8 mouse cellular contexts compared by ENCODE assay signal in genomic region chr15:77803747-77804146, GRCm38 (mm10). TPM values are rescaled to one million over a fixed set of nuclear protein-coding genes. Genes with fewer than 3 reads are reported as not detected.
DNase-seq lines count a peak whose midpoint lies in the region; ATAC-seq and TF ChIP-seq lines count a peak whose summit lies in the region.
"Had no signal": no experiment of that assay in that cellular context is flagged by ENCODE, and none has a peak within 500 bp of the region (broad histone marks: within the 10 kb centered on the region; RNA-seq: fewer than 3 reads in every experiment).

No protein-coding gene starts in this region.

- H3K4me3 ChIP-seq in kidney, adult 2 months (ENCODE audit: insufficient read depth, low read depth, low read length) = no peak overlapping the region
- no peak overlapping the region for H3K4me3 ChIP-seq in kidney, embryonic 14.5 days (ENCODE audit: low read length)
- no peak overlapping the region for H3K4me3 ChIP-seq in C2C12 (ENCODE audit: insufficient read depth, poor library complexity, severe bottlenecking)
- H3K4me3 ChIP-seq in intestine, embryonic 16.5 days (ENCODE audit: low read length) = no peak overlapping the region

- no peak for ATAC-seq in kidney, embryonic 14.5 days (ENCODE audit: low FRiP score, low TSS enrichment)
- no peak for ATAC-seq in intestine, embryonic 16.5 days

- no peak for DNase-seq in kidney, adult 2 months
- peak; percentile 27 for DNase-seq in brain, embryonic 14.5 days (ENCODE audit: low read depth)
- no peak for DNase-seq in gastrocnemius, adult 8-10 months (ENCODE audit: low spot score in 2 of 2)
- DNase-seq in thymus, postnatal 10 days (ENCODE audit: low spot score in 2 of 2) = no peak
- DNase-seq: right cerebral cortex, adult 18-20 months had no signal

- H3K9ac ChIP-seq in kidney, embryonic 14.5 days (ENCODE audit: low read depth, low read length) = no peak overlapping the region
- no peak overlapping the region for H3K9ac ChIP-seq in intestine, embryonic 16.5 days (ENCODE audit: low read depth, low read length)

- H3K27me3 ChIP-seq in kidney, adult 2 months (replicated peaks; ENCODE audit: control insufficient read depth, insufficient read depth, low read length) = no peaks in the 10 kb centered on the region
- H3K27me3 ChIP-seq in kidney, embryonic 14.5 days (ENCODE audit: control insufficient read depth, insufficient read depth, low read length) = no peaks in the 10 kb centered on the region
- H3K27me3 ChIP-seq in C2C12 (ENCODE audit: control insufficient read depth, insufficient read depth, insufficient read length) = no peaks in the 10 kb centered on the region
- no peaks in the 10 kb centered on the region for H3K27me3 ChIP-seq in intestine, embryonic 16.5 days (replicated peaks; ENCODE audit: control insufficient read depth, insufficient read depth, low read length)

- H3K79me3 ChIP-seq in C2C12 (ENCODE audit: low read depth) = peaks cover 88% of the 10 kb centered on the region

- no peak for TF ChIP-seq CTCF in kidney, adult 2 months (conservative IDR thresholded peaks at IDR 0.05; ENCODE audit: insufficient read depth, insufficient read length, low read depth, low read length)
- TF ChIP-seq CTCF in C2C12 (IDR thresholded peaks at IDR 0.05; ENCODE audit: control insufficient read depth, insufficient read depth, insufficient read length) = no peak
- no peak for TF ChIP-seq CTCF in brain, embryonic 14.5 days (IDR thresholded peaks at IDR 0.05; ENCODE audit: borderline replicate concordance, extremely low read depth, insufficient read depth, insufficient read length)

- 0 out of 2 replicates have a peak overlapping the region, but pooled peaks have one; percentile 8 for H3K27ac ChIP-seq in kidney, adult 2 months (ENCODE audit: insufficient read depth, low read depth, low read length)
- H3K27ac ChIP-seq in kidney, embryonic 14.5 days (ENCODE audit: low read depth, low read length) = no peak overlapping the region
- H3K27ac ChIP-seq in intestine, embryonic 16.5 days (ENCODE audit: low read length) = peak overlapping the region; percentile 35; the same call in 1 of the 2 replicates

- WGBS in kidney, adult 2 months = 64% methylated on average over 3 of the region's 3 CpGs
- whole genome bisulfite sequencing in kidney, embryonic 14.5 days = 86% methylated on average over 3 of the region's 3 CpGs
- 61% methylated on average over 3 of the region's 3 CpGs for WGBS in intestine, embryonic 16.5 days

- no peak for TF ChIP-seq POLR2A in kidney, adult 2 months (IDR thresholded peaks at IDR 0.05; ENCODE audit: low read depth, low read length)
- no peak for TF ChIP-seq POLR2A in brain, embryonic 14.5 days (IDR thresholded peaks at IDR 0.05; ENCODE audit: borderline replicate concordance, extremely low read depth, insufficient read depth, insufficient read length, poor library complexity, severe bottlenecking)

- H3K4me1 ChIP-seq in kidney, adult 2 months (ENCODE audit: control insufficient read depth, insufficient read depth, low read length) = peaks cover 39% of the 10 kb centered on the region
- H3K4me1 ChIP-seq in kidney, embryonic 14.5 days (ENCODE audit: control insufficient read depth, insufficient read depth, low read length) = peaks cover 20% of the 10 kb centered on the region
- H3K4me1 ChIP-seq in intestine, embryonic 16.5 days (ENCODE audit: control insufficient read depth, insufficient read depth, low read length) = peaks cover 56% of the 10 kb centered on the region

- peak overlapping the region; percentile 74 for H3ac ChIP-seq in C2C12 (ENCODE audit: control insufficient read depth, insufficient read length, low read depth)

- no peaks in the 10 kb centered on the region for H3K9me3 ChIP-seq in kidney, embryonic 14.5 days (ENCODE audit: control insufficient read depth, low read length)
- no peaks in the 10 kb centered on the region for H3K9me3 ChIP-seq in intestine, embryonic 16.5 days (ENCODE audit: control insufficient read depth, low read length)

- H3K4me2 ChIP-seq in kidney, embryonic 14.5 days (replicated peaks; ENCODE audit: low read depth, low read length) = no peak overlapping the region
- H3K4me2 ChIP-seq in intestine, embryonic 16.5 days (ENCODE audit: low read depth, low read length) = no peak overlapping the region

- peaks cover 1% of the 10 kb centered on the region; the same call in 1 of the 2 replicates for H3K36me3 ChIP-seq in kidney, adult 2 months (ENCODE audit: control insufficient read depth, insufficient read depth, low read length)
- peaks cover 82% of the 10 kb centered on the region for H3K36me3 ChIP-seq in kidney, embryonic 14.5 days (ENCODE audit: control insufficient read depth, insufficient read depth, low read length)
- H3K36me3 ChIP-seq in C2C12 (ENCODE audit: control insufficient read depth, insufficient read depth) = peaks cover 86% of the 10 kb centered on the region
- peaks cover 29% of the 10 kb centered on the region for H3K36me3 ChIP-seq in intestine, embryonic 16.5 days (ENCODE audit: control insufficient read depth, insufficient read depth, low read length)

- H3K79me2 ChIP-seq in C2C12 (ENCODE audit: control insufficient read depth, insufficient read depth) = peaks cover 100% of the 10 kb centered on the region

TF ChIP-seq in C2C12, 6 proteins besides CTCF, POLR2A, EP300 and RAD21:
- TF ChIP-seq MYOD1 (IDR thresholded peaks at IDR 0.05; ENCODE audit: control insufficient read depth, insufficient read length, low read depth) = peak; percentile 27
- peak; percentile 85 for TF ChIP-seq MAX (IDR thresholded peaks at IDR 0.05)
- TF ChIP-seq FOSL1 (IDR thresholded peaks at IDR 0.05; ENCODE audit: insufficient read depth, low read length, poor library complexity, severe bottlenecking) = no peak
- no peak for TF ChIP-seq MYOG (IDR thresholded peaks at IDR 0.05; ENCODE audit: control insufficient read depth, extremely low read depth, insufficient read length)
- no peak for TF ChIP-seq USF1 (IDR thresholded peaks at IDR 0.05; ENCODE audit: low read depth)
TF ChIP-seq in C2C12: peak in this region for 2.

RNA-seq across cellular contexts. Expression of gene Myh9, which starts 38.2 kb away (rescaled TPM):
- polyA plus RNA-seq in kidney, adult 2 months (2012; rRNA removed) = 57.7 and 64.1 TPM in 2 replicates
- 43.8 and 72.3 TPM in 2 replicates for polyA plus RNA-seq in kidney, embryonic 14.5 days (2014; fragmentation: Nextera tagmentation; extraction: Ambion mirVana)
- polyA plus RNA-seq in C2C12 (2012; fragmentation: generic; extraction: Trizol) = 580 TPM
- 12.1 and 29.9 TPM in 2 replicates for polyA plus RNA-seq in brain, embryonic 14.5 days (2012; rRNA removed)
- polyA plus RNA-seq in intestine, embryonic 16.5 days (2015; fragmentation: Nextera tagmentation; extraction: Ambion mirVana) = 39.1 and 43.8 TPM in 2 replicates
- total RNA-seq in gastrocnemius, adult 8-10 months (2022) = 10 to 100 TPM; 33.4 to 51.3 (median 39.4) TPM

RNA-seq across cellular contexts. Expression of gene Apol8, which starts 46.9 kb away (rescaled TPM):
- 0.03 and 0.06 TPM in 2 replicates for polyA plus RNA-seq in kidney, adult 2 months (2012; rRNA removed)
- polyA plus RNA-seq in kidney, embryonic 14.5 days (2014; fragmentation: Nextera tagmentation; extraction: Ambion mirVana) = not detected in 2 replicates
- polyA plus RNA-seq in C2C12 (2012; fragmentation: generic; extraction: Trizol) = 0.46 TPM
- 0.30 and 0.37 TPM in 2 replicates for polyA plus RNA-seq in brain, embryonic 14.5 days (2012; rRNA removed)
- polyA plus RNA-seq in intestine, embryonic 16.5 days (2015; fragmentation: Nextera tagmentation; extraction: Ambion mirVana) = 0.21 and 0.34 TPM in 2 replicates
- under 1 TPM in 2 of 4 experiments, not detected in 2; 0.63 to 0.86 TPM for total RNA-seq in gastrocnemius, adult 8-10 months (2022)
